Mouse (Mus musculus): ENCODE results near the gene Capn15. TPM values are rescaled to one million over a fixed set of nuclear protein-coding genes. Genes with fewer than 3 reads are reported as not detected.
A peak's percentile ranks its signal among the peaks of the same experiment; 100 is the strongest.

The Capn15 gene
- total RNA-seq, 2 experiments from 2014 or later, result 6.0 to 9.4 TPM

DNA sequence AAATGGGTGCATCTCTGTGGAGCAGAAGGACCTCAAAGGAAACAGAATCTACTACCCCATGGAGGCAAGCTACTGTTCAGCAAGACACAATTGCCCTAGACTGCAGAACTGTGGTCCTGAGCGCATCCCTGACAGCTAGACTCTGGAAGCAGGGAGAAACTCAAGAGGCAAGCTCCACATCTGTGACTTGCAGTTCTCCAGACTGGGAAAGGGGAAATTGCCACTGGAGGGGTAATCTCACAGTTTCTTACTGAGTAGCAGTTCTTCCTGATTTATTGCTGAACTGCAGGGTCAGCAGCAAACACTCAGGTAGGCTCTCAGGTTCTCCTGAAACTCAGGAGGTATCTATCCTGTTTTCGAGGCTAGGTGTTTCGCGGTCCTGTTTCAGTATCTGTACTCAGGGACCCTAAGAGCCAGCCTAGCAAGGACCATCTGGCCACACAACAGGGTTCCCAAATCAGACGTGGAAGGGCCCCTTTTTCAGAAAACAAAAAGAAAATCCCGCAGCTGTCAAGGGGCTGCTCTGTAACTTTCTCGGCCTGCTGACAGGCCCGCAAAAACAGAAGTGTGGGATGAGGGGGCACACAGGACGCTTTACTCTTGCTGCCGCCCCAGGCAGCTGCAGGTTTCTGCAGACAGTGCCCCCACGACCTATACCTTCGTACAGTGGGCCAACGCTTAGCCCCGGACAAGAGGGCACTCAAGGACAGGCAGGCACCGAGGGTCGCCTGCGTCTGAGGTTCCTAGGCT lies 865 bp downstream of the Capn15 start:
- Histone ChIP-seq H3K27ac (peak overlapping the region; percentile 93), H3K4me3 (peak overlapping the region; percentile 92)
- intact Hi-C loops (cut with DNase I), result loop anchor here (2.0 to 5.0 kb wide), 2 partner anchors 44 to 92 kb away; no protein-coding TSS in a partner anchor
- no peak for TF ChIP-seq CTCF (IDR thresholded peaks at IDR 0.05)
- DNase-seq, result no peak

DNA sequence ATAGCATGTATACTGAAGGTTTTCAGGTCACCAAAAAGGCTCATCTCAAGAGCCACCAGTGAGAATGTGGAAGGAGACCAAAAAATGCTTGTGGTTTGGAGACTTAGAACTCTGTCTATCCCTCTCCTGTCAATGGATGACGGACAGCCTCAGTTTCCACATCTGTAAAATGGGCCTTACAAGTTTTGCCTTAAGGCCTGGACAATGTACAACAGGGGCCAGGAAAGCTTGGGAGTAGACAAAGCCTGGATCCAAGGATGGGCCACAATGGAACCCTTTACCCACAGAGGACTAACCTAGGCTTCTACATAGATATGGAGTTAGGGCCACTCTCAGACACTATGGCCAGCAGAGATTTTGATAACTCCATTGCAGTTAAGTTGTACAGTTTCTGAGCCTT lies 1.5 kb downstream of the Capn15 start:
- intact Hi-C loops (cut with DNase I), result loop anchor here (2.0 to 5.0 kb wide), 2 partner anchors 43 to 92 kb away; no protein-coding TSS in a partner anchor

DNA sequence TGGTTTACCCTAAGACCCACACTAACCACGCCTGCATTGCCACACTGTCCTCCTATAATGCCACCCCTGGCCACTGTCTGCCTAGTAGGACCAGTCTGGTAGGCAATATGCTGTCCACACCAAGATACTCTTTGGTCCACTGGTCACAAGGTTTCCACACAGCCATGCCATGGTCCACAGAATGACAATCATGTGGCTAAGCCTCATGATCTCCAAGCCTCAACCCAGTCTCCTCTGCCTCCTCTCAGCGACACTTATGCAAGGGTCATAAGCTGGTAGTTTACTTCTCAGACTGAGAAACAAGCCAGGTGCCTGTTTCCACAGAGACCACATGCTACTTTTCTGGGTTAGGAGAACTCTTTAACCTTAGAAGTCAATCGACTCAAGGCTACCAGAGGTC lies 2.7 kb downstream of the Capn15 start:
- TF ChIP-seq CTCF (IDR thresholded peaks at IDR 0.05), result no peak
- Histone ChIP-seq H3K4me3 (no peak overlapping the region), H3K27ac (no peak overlapping the region)
- DNase-seq, result no peak
- intact Hi-C loops (cut with DNase I), result loop anchor here (5.0 kb wide), 1 partner anchor 91 kb away; no protein-coding TSS in a partner anchor

More for the DNA sequence above, 1.5 kb downstream of the Capn15 start:
- DNase-seq, result no peak
- no peak overlapping the region for H3K27ac ChIP-seq
- no peak for TF ChIP-seq CTCF (IDR thresholded peaks at IDR 0.05)
- H3K4me3 ChIP-seq, result peak overlapping the region; percentile 92

DNA sequence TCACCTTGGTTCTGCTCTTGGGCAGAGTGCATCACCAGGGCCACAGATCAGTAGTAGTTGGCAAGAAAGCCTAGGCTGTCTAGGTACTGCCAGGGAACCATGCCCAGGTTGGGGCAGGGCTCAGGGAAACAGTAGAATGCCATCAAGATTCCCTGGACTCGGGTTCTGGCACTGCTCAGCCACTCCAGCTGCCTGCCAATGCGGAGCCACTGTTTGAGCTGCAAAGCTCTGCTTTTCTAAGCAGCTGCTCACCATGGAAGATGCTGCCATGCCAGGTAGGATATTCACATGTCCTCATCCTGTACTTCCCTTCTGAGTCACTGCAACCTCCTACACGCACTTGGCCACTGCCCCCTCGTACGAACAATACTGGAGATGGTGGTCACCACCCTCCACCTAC lies 4.7 kb downstream of the Capn15 start:
- intact Hi-C loops (cut with DNase I), result loop anchor here (2.0 to 5.0 kb wide), 2 partner anchors 62 to 89 kb away; partner anchors contain the start of gene Rab40c
- peak; percentile 82 for DNase-seq
- 0 out of 2 replicates have a peak overlapping the region, but pooled peaks have one; percentile 8 for H3K27ac ChIP-seq
- no peak overlapping the region for H3K4me3 ChIP-seq
- no peak for TF ChIP-seq CTCF (IDR thresholded peaks at IDR 0.05)

DNA sequence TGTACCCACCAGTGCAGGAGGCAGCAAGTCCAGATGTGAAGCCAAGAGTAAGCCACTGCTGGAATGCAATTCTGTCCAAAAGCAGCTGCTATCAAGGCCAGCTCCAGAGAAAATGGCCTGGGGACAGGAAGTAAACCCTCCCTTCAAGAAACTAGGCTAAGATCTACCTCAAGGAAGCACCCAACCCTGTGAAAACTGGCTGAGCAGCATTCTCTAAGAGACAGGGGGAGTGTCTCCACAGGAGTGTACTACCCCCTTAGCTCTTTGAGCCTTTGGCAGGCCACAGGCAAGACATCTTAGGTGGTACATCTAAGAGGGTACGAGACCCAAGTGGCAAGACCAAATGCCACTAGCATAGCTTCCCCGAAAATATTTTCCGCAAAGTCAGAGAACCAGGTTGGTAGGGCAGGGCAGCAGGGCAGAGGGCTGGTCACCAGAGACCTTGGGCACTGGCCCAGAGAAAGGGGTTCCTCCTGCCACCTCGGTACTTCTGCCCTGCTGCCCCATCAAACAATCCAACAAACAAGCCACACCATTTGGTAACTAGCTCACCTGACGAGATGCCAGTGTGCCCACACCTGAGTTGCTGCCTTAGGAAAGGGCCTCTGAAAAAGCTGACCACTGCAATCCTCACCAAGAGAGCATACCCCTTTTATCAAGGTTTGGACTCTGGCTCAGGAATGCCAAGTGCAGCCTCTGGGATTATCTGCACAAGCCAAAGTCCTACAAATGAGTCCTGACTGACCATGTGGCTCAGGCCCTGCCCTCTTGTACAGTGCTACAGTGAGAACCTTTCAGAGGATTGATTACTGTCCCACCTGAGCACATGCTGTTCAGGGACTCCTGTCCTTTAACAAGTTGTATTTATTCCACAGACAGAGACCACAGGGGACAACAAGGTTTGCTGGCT lies 5.5 kb downstream of the Capn15 start:
- H3K27ac ChIP-seq, result 0 out of 2 replicates have a peak overlapping the region, but pooled peaks have one; percentile 8
- intact Hi-C loops (cut with DNase I), result loop anchor here (2.0 to 5.0 kb wide), 2 partner anchors 61 to 88 kb away; partner anchors contain the start of gene Rab40c
- DNase-seq, result no peak
- TF ChIP-seq CTCF (IDR thresholded peaks at IDR 0.05), result no peak
- H3K4me3 ChIP-seq, result no peak overlapping the region

DNA sequence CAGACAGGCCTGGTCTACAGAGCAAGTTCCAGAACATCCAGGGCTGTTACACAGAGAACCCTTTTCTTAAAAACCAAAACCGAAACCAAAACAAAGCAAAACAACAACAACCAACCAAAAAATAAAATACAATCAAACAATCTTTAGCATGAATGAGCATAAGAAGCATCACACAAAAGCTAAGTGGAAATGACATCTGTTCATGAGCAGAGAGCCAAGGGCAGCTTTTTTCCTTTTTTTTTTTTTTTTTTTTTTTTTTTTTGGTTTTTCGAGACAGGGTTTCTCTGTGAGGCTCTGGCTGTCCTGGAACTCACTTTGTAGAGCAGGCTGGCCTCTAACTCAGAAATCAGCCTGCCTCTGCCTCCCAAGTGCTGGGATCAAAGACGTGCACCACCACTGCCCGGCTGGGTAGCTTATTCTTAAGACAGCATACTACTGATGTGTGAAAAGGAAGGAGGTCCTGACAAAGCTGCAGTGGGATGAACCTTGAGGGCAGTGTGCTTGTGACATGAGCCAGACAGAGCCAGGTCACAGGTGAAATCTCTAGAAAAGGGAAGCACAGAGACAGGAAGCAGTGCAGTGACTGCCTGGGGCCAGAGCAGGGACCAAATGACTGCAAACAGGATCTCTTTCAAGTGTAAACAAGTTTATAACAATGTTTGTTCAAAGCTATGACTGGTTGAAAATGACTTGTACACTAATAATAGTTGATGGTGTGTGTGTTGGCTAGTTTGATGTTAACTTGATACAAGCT lies 14.5 kb downstream of the Capn15 start:
- intact Hi-C loops (cut with DNase I), result no loop called here
- Histone ChIP-seq H3K27ac (peak overlapping the region; percentile 21; the same call in 1 of the 2 replicates), H3K4me3 (no peak overlapping the region)
- DNase-seq, result no peak
- TF ChIP-seq CTCF (IDR thresholded peaks at IDR 0.05), result no peak

DNA sequence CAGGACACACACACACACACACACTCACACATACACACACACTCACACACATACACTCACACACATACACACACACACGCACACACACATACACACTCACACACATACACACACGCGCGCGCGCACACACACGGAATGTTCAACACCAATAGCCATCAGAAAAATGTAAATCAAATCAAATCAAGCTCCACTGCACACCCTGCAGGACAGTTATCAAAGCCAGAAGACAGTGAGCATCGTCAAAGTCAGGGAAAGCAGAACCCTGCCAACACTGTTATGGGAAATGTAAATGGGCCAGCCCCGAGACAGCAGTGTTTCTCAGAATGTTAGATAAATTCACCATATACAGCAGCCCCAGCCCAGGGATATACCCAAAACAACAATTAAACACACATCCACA lies 15.1 kb downstream of the Capn15 start:
- no peak for TF ChIP-seq CTCF (IDR thresholded peaks at IDR 0.05)
- DNase-seq, result no peak
- Histone ChIP-seq H3K4me3 (no peak overlapping the region), H3K27ac (no peak overlapping the region; the same call in 1 of the 2 replicates)
- intact Hi-C loops (cut with DNase I), result no loop called here

DNA sequence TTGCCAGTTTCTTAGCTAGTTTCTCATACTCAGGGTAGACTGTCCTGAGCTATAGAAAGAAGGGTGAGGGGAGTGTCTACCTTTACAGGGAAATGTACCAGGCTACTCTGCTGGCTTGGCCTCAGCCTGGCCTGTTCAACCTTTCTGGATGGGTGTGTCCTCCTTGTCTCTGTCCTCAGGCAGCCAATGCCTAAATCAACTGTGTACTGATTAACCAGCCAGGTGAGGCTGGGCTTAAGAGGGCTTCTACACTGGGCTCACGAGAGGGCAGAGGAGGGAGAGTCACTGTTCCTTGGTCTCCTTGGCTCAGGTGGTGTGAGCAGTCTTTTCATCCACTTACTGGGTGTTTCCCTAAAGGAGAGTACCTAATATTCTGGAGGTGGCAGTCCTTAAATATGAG lies 17.4 kb downstream of the Capn15 start:
- no peak overlapping the region for H3K27ac ChIP-seq
- intact Hi-C loops (cut with DNase I), result no loop called here
- no peak for TF ChIP-seq CTCF (IDR thresholded peaks at IDR 0.05)

DNA sequence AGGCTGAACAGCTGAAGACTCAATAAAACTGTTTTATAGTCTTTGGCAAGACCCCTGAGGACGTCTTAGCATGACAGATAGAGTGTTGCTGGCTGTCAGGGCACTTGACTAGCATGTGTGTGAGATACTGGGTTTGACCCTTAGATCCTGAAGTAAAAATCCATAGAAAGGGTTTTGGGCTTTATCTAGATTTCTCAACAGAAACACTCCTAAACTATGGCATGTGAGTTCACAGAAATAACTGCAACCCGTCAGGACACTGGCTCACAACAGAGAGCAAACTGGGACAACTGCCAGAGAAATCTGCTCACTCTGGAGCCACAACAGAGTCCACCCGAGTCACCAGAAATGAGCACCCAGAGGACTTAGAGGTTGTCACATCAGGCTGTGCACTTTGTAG lies 17.9 kb downstream of the Capn15 start:
- TF ChIP-seq CTCF (IDR thresholded peaks at IDR 0.05), result no peak
- no peak for DNase-seq
- intact Hi-C loops (cut with DNase I), result no loop called here
- H3K27ac ChIP-seq, result no peak overlapping the region
- H3K4me3 ChIP-seq, result no peak overlapping the region

More for the DNA sequence above, 17.4 kb downstream of the Capn15 start:
- no peak overlapping the region for H3K4me3 ChIP-seq
- no peak for DNase-seq

DNA sequence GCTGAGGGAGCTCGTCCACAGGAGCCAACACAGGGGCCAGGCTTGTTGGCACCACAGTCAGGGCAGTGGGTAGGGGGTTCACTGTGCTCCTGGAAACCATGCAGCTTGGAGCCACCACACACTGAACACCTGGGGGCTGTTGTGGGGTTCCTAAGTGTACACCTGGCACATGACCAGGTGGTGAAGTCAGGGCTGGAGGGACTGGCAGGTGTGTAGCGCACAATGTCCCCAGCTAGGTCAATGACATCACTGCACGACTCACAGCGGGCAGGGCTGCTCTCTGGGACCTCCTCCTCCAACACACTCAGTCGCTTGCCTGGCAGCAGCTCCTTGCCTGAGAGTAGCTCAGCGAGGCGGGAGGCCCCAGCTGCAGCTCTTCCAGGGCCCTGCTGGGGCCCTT lies 21.3 kb downstream of the Capn15 start:
- no peak overlapping the region for H3K4me3 ChIP-seq
- no peak for DNase-seq
- intact Hi-C loops (cut with DNase I), result no loop called here
- TF ChIP-seq CTCF (IDR thresholded peaks at IDR 0.05), result no peak
- H3K27ac ChIP-seq, result no peak overlapping the region

DNA sequence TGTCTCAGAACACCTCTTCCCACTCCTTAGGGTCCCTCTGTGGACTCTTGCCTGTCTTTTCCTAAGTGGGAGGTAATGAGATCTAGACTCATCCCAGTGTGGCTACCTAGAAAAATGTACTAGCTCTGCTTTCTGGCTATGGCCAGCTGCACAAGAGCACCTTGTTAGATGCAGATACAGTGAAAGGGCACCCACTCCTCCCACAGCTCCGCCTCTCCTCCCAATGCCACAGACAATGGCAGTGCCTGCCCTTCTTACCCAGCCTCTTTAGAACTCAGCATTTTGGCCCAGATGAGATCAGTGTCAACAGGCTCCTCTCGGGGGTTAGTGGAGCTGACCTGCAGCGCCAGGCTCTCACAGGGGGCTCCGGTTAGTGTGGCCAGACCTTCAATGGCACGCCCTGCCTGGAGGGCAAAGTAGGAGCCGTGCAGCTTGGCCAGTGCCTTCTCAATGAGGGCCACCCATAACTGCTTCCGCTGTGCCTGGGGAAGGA lies 23.1 kb downstream of the Capn15 start:
- no peak for TF ChIP-seq CTCF (IDR thresholded peaks at IDR 0.05)
- DNase-seq, result no peak
- intact Hi-C loops (cut with DNase I), result no loop called here
- Histone ChIP-seq H3K27ac (no peak overlapping the region), H3K4me3 (no peak overlapping the region)

DNA sequence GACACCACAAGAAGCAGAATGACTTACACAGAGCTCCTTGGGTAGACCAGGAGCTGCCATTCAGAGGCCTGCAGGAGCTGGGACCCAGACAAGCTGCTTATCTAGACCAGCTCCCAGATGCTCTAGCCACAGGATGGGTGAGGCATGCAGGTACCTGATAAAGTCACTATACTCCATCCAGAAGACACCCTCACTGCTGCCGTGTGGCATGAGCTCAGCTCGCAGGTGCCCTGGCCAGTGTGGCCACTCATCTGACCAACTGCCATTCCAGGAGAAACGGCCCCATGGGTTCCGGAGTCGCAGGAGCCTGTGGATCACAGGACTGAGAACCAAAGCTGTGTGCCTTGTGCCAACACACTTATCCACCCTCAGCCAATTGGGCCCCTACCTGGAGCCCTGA lies 24.0 kb downstream of the Capn15 start:
- DNase-seq, result no peak
- no peak overlapping the region for H3K4me3 ChIP-seq
- no peak for TF ChIP-seq CTCF (IDR thresholded peaks at IDR 0.05)
- intact Hi-C loops (cut with DNase I), result no loop called here
- H3K27ac ChIP-seq, result no peak overlapping the region

All from gastrocnemius, adult 2 months (tissue).